Mouse (Mus musculus) limb, embryonic 13.5 days (tissue): ENCODE measurements around the gene Bpifb5. TPM values are rescaled to one million over a fixed set of nuclear protein-coding genes. Genes with fewer than 3 reads are reported as not detected.
"Not testable (repeated sequence)": the region's sequence is repeated elsewhere in the genome, so short reads cannot be mapped to it uniquely, and the experiment has no call there.

ENCODE experiments used
- ATAC-seq: fragments of 200-750 bp; cut with Nextera tagmentation; 2 replicates; pipeline ENCODE4 v1.8.0; 2017; ENCODE audit warnings: low read depth, moderate number of reproducible peaks, moderate TSS enrichment; ENCODE audit not compliant: low FRiP score
- H3K27ac ChIP-seq: fragments of 300-500 bp; sonication (generic); 2 replicates; pipeline ENCODE4 v1.5.1; 2015; ENCODE audit warnings: inconsistent platforms, mild to moderate bottlenecking, moderate library complexity
- H3K27me3 ChIP-seq: fragments of 300-500 bp; sonication (generic); 2 replicates; pipeline ENCODE4 v1.6.1; 2015; ENCODE audit warnings: mild to moderate bottlenecking, inconsistent platforms
- H3K36me3 ChIP-seq: fragments of 300-500 bp; sonication (generic); 2 replicates; pipeline ENCODE4 v1.6.1; 2015; ENCODE audit warnings: inconsistent platforms, mild to moderate bottlenecking, moderate library complexity
- H3K4me1 ChIP-seq: fragments of 300-500 bp; sonication (generic); 2 replicates; pipeline ENCODE4 v1.6.1; 2015; ENCODE audit warnings: inconsistent platforms
- H3K4me2 ChIP-seq: fragments of 300-500 bp; sonication (generic); replicated peaks from 2 replicates; pipeline ENCODE4 v1.6.1; 2015; ENCODE audit warnings: inconsistent platforms, mild to moderate bottlenecking, moderate library complexity
- H3K4me3 ChIP-seq: fragments of 300-500 bp; sonication (generic); 2 replicates; pipeline ENCODE4 v1.5.1; 2015; ENCODE audit warnings: moderate library complexity, mild to moderate bottlenecking, inconsistent platforms
- H3K9ac ChIP-seq: fragments of 300-500 bp; sonication (generic); 2 replicates; pipeline ENCODE4 v1.6.1; 2015; ENCODE audit warnings: mild to moderate bottlenecking, inconsistent platforms
- H3K9me3 ChIP-seq: fragments of 300-500 bp; sonication (generic); 2 replicates; pipeline ENCODE4 v1.6.1; 2016; ENCODE audit warnings: inconsistent platforms
- WGBS: fragments of 180-500 bp; shearing (Covaris S2); methylation state at CpG from one replicate; pipeline ENCODE4 v1.1.7; 2015; 5-methylcytosine and 5-hydroxymethylcytosine counted together
- polyA plus RNA-seq: library from polyadenylated mRNA; unstranded; fragments of >200 nt; fragmentation: Nextera tagmentation; extraction: Ambion mirVana; gene quantifications from 2 replicates; pipeline ENCODE4 v1.2.1, GENCODE M21; 2015

Bpifb5 gene
- polyA plus RNA-seq, 1 experiment from 2014 or later, result 0.14 TPM

DNA sequence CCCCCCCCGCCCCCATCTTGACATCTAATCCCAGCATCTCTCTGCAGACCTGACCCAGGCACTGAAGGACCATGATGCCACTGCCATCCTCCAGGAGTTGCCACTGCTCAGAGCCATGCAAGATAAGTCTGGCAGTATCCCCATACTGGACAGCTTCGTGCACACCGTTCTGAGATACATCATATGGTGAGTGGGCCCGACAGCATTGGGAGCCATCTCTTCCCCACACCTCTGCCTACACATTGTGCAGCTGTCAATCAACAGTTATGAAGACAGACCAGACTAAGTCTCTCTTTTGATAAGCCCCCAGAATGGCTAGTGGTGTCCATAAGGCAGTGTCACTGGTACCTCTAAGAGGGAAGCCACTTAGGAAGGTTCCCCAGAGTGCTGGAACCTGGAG lies 18.9 kb upstream of the Bpifb5 start:
- H3K9me3 ChIP-seq, result no peaks in the 10 kb centered on the region
- no peak overlapping the region for H3K4me2 ChIP-seq
- H3K9ac ChIP-seq, result no peak overlapping the region
- H3K27me3 ChIP-seq, result no peaks in the 10 kb centered on the region
- no peaks in the 10 kb centered on the region for H3K36me3 ChIP-seq
- H3K4me1 ChIP-seq, result no peaks in the 10 kb centered on the region
- H3K4me3 ChIP-seq, result no peak overlapping the region
- WGBS, result 87% methylated on average over 4 of the region's 4 CpGs
- H3K27ac ChIP-seq, result no peak overlapping the region
- no peak for ATAC-seq

DNA sequence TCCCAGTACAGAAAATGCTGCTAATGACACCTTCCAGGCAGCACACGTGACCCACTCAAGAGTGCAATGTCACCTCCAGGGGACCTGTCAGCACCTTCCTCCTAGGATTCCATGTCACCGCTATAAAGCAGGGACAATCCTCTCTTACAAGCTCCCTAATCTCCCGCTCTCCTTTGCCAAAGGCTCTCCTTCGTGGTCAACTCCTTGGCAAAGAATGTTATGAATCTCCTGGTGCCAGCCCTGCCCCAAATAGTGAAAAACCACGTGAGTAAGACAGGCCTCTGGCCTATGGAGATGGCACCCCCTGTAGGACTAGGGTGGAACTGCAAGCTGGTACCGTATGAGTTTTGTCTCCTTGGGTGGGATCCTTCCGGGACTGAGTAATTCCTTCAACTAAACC lies 16.6 kb upstream of the Bpifb5 start:
- H3K9ac ChIP-seq, result no peak overlapping the region
- no peaks in the 10 kb centered on the region for H3K9me3 ChIP-seq
- H3K36me3 ChIP-seq, result no peaks in the 10 kb centered on the region
- H3K27ac ChIP-seq, result no peak overlapping the region
- no peak overlapping the region for H3K4me2 ChIP-seq
- no peaks in the 10 kb centered on the region for H3K4me1 ChIP-seq
- H3K4me3 ChIP-seq, result no peak overlapping the region
- WGBS, result 60% methylated on average over 7 of the region's 7 CpGs
- no peaks in the 10 kb centered on the region for H3K27me3 ChIP-seq
- ATAC-seq, result no peak

DNA sequence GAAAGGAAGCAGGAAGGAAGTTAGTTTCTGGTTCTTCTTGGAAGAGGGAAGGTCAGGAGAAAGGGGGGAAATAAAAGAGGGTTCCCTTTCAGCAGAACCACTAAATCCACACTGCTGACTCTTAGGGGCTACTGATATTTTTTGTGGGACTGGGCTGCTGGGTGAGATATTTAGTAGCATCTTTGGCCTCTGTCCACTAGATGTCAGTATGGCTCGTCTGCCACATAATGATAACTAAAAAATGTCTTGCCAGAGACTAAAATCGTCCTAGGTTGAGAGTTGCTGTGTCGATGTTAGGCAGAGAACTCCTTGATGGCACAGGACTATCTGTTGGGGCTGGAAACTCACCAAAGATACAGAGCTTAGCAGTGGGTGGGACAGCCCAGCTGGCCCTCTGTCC lies 14.4 kb upstream of the Bpifb5 start:
- Histone ChIP-seq H3K27me3 (no peaks in the 10 kb centered on the region), H3K9me3 (no peaks in the 10 kb centered on the region), H3K4me1 (no peaks in the 10 kb centered on the region), H3K27ac (no peak overlapping the region), H3K4me3 (no peak overlapping the region), H3K4me2 (no peak overlapping the region), H3K9ac (no peak overlapping the region), H3K36me3 (no peaks in the 10 kb centered on the region)
- WGBS, result 19% methylated on average over 3 of the region's 3 CpGs
- no peak for ATAC-seq

DNA sequence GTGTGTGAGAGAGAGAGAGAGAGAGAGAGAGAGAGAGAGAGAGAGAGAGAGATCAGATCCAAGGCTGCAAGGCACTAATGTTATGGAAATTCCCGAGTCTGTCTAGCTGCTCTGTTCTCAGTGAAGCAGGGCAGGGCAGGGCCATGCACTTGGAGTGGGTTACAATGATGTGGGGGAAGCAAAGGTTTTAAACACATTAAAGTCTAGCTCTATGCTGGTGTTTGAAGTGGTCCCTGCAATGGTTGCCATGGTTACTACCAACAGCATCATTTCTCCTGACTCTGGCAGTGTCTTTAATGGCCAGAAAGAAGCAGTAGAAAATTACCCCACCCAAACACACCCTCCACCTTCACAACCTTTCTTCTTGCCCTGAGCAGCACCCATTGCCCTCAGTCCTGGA lies 12.4 kb upstream of the Bpifb5 start:
- no peak overlapping the region for H3K9ac ChIP-seq
- no peaks in the 10 kb centered on the region for H3K4me1 ChIP-seq
- H3K36me3 ChIP-seq, result no peaks in the 10 kb centered on the region
- no peak overlapping the region for H3K4me3 ChIP-seq
- H3K4me2 ChIP-seq, result no peak overlapping the region
- no peak for ATAC-seq
- 14% methylated on average over 1 of the region's 1 CpGs for WGBS
- H3K9me3 ChIP-seq, result no peaks in the 10 kb centered on the region
- H3K27me3 ChIP-seq, result no peaks in the 10 kb centered on the region
- H3K27ac ChIP-seq, result no peak overlapping the region

DNA sequence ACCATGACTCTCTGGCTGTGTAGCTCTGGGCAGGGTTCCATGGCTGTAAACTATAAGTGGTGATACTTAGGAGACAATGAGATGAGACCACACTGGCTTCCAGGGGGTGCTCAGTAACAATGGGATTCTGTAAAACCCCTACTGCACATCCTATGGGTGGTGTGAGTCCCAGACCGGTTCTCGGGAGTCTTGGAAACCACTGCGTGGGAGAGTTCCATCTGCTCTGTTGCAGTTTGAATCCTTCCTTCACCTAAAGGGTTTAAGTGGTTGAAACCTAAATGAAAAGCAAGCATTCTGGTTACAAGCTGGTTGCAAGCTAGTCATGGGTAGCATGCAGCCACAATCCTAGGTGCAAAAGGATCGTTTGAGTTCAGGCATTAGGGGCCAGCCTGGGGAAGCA lies 11.7 kb upstream of the Bpifb5 start:
- no peaks in the 10 kb centered on the region for H3K36me3 ChIP-seq
- 74% methylated on average over 4 of the region's 4 CpGs for WGBS
- no peaks in the 10 kb centered on the region for H3K9me3 ChIP-seq
- no peak overlapping the region for H3K4me2 ChIP-seq
- no peak overlapping the region; the same call in 1 of the 2 replicates for H3K9ac ChIP-seq
- no peaks in the 10 kb centered on the region for H3K27me3 ChIP-seq
- H3K4me1 ChIP-seq, result no peaks in the 10 kb centered on the region
- H3K4me3 ChIP-seq, result no peak overlapping the region
- H3K27ac ChIP-seq, result no peak overlapping the region
- no peak for ATAC-seq

DNA sequence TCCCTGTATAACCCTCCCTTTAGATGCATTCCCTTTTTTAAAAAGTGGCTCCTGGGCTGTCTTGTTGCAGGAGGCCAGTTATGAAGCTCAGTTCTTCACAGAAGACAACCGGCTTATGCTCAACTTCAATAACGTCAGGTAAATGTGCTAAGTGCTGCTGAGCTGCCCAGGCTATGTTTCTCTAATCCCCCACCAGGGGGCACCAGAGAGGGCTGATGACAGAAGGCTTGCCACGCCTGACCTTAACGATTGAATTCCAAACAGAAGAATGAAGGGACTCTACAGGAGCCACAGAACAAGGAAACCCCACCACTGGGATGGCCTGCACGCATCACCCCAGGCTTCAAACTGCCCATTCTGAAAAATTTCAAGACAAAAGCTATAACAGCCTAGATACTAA lies 8.4 kb upstream of the Bpifb5 start:
- 18% methylated on average over 5 of the region's 5 CpGs for WGBS
- ATAC-seq, result no peak
- Histone ChIP-seq H3K36me3 (no peaks in the 10 kb centered on the region), H3K4me3 (no peak overlapping the region), H3K27me3 (no peaks in the 10 kb centered on the region), H3K4me2 (no peak overlapping the region), H3K4me1 (no peaks in the 10 kb centered on the region), H3K9ac (no peak overlapping the region), H3K9me3 (no peaks in the 10 kb centered on the region), H3K27ac (no peak overlapping the region)

DNA sequence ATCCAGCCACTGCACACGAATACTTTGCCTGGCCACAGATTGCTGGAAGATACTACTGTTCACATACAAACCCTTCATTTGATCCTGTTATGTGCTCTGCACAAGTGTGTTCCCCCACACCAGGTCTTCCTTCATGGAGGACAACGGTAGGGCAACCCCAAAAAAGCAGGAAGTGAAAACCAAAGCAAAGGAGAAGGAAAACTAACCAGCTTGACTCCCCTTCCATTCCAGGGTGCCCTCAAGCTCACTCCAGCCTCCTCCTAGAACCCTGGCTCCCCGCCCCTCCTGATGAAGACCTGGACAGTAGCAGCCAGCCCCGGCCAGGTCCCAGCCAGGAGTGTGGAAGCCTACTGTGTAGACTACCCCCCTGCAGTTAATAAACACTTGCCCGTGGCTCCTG lies 3.6 kb upstream of the Bpifb5 start:
- Histone ChIP-seq H3K36me3 (no peaks in the 10 kb centered on the region), H3K9me3 (no peaks in the 10 kb centered on the region), H3K4me1 (peaks cover 20% of the 10 kb centered on the region), H3K27me3 (no peaks in the 10 kb centered on the region), H3K4me3 (no peak overlapping the region), H3K4me2 (no peak overlapping the region), H3K9ac (no peak overlapping the region), H3K27ac (no peak overlapping the region)
- ATAC-seq, result no peak
- 80% methylated on average over 5 of the region's 5 CpGs for WGBS

DNA sequence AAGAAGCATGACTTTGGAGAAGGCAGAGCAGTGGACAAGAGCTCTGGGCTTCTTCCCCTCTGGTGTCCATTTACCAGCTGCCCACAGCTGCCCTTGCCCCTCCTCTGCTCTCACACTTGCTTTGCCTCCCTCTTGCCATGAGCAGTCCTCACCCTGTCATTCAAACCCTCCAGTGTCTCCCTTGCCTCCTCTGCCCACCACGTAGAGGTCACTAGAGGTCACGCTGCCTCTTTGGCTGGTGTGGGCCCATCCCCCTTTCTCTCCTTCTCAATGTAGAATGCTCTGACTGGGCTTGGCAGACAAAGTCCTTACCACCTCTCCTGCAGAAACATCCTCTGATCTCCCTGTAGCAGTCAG lies 353 bp downstream of the Bpifb5 start:
- H3K4me3 ChIP-seq, result no peak overlapping the region
- no peak overlapping the region; the same call in 1 of the 2 replicates for H3K27ac ChIP-seq
- H3K27me3 ChIP-seq, result no peaks in the 10 kb centered on the region
- no peaks in the 10 kb centered on the region for H3K36me3 ChIP-seq
- H3K4me2 ChIP-seq, result peak overlapping the region; percentile 40; the same call in 1 of the 2 replicates
- H3K9ac ChIP-seq, result no peak overlapping the region
- no peak for ATAC-seq
- 10% methylated on average over 2 of the region's 2 CpGs for WGBS
- no peaks in the 10 kb centered on the region for H3K9me3 ChIP-seq
- peaks cover 29% of the 10 kb centered on the region for H3K4me1 ChIP-seq

DNA sequence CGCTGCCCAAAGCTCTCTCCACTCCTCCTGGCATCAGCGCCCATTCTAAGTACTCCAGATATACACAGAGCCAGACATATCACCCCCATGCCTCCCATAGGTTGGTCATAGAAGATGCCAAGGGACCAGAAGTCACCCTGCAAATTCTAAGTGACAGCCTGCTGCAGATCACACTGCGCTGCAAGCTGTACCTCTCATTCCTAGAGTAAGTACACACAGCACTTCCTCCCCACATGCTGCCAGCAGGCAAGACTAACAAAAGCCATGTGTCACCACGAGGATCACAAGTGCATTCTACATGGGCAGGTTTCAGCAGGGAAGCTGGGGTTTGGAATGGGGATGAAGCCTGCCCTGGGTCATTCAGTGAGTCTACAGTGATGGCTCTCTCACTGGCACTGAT lies 3.4 kb downstream of the Bpifb5 start:
- H3K9ac ChIP-seq, result no peak overlapping the region
- no peaks in the 10 kb centered on the region for H3K9me3 ChIP-seq
- H3K4me2 ChIP-seq, result no peak overlapping the region
- no peak overlapping the region for H3K27ac ChIP-seq
- H3K4me3 ChIP-seq, result no peak overlapping the region
- H3K4me1 ChIP-seq, result peaks cover 29% of the 10 kb centered on the region
- no peak for ATAC-seq
- WGBS, result 54% methylated on average over 4 of the region's 4 CpGs
- H3K36me3 ChIP-seq, result no peaks in the 10 kb centered on the region
- H3K27me3 ChIP-seq, result no peaks in the 10 kb centered on the region

DNA sequence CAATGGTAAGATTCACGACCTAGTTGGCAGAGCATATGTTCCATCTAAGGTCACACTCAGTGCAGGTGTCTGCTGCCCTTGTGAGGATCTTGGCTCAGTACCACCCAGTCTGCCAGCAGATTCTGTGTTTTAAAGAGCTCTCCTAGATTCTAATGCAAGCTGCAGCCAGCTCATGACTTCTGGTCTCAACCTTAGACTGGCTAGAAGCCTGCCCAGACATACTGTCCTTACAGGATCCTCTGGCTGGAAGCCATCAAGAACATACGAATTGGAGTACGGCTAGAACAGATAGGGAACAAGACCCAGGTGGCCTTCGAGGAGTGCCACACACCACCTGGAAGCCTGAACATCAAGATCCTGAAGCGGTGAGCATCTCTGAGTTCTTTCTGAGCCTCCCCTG lies 4.3 kb downstream of the Bpifb5 start:
- Histone ChIP-seq H3K4me1 (peaks cover 24% of the 10 kb centered on the region), H3K27me3 (no peaks in the 10 kb centered on the region), H3K4me2 (no peak overlapping the region), H3K9me3 (no peaks in the 10 kb centered on the region), H3K36me3 (no peaks in the 10 kb centered on the region), H3K9ac (no peak overlapping the region), H3K27ac (no peak overlapping the region), H3K4me3 (no peak overlapping the region)
- 72% methylated on average over 5 of the region's 5 CpGs for WGBS
- no peak for ATAC-seq

DNA sequence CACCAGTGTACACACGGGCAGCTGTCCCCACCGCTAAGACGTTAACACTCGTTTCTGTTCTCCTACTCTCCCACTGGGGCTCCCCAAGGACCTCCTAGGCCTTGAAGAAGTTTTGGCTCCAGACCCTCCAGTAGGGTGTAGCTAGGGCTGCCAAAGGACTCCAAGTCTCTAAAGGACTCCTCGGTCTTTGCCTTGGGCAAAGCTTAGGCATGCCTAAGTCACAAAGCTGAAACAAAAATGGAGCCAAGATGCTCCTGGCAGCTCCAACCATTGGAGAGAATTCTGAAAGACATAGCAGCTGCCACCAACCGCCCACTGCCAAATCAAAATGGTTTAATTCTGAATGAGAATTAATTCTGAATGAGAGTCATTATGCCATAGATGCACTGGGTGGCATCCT lies 9.9 kb downstream of the Bpifb5 start:
- no peaks in the 10 kb centered on the region for H3K9me3 ChIP-seq
- no peak overlapping the region for H3K4me2 ChIP-seq
- no peaks in the 10 kb centered on the region for H3K36me3 ChIP-seq
- no peak overlapping the region for H3K27ac ChIP-seq
- no peak for ATAC-seq
- WGBS, result 89% methylated on average over 6 of the region's 6 CpGs
- no peak overlapping the region for H3K9ac ChIP-seq
- no peak overlapping the region for H3K4me3 ChIP-seq
- H3K27me3 ChIP-seq, result no peaks in the 10 kb centered on the region
- H3K4me1 ChIP-seq, result no peaks in the 10 kb centered on the region

DNA sequence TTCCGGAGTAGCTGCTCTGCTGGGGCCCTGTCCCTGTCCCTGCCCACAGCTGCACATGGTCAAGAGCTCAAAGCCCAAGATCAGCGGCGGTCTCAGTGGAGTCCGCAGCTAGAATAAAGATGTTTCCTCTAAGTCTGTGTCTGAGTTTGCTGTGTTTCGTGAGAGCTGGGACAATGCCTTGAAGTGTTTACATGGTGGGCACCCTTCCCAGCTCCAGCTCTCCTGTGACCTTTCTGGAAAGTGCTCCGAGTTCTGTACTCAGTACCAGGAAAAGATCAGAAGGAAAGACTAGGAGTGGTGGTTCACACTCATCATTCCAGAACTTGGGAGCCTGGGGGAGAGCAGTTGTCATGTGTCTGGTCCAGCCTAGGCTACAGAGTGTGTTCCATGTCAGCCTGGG lies 17.2 kb downstream of the Bpifb5 start:
- Histone ChIP-seq H3K4me3 (no peak overlapping the region), H3K4me2 (no peak overlapping the region), H3K4me1 (no peaks in the 10 kb centered on the region), H3K9me3 (no peaks in the 10 kb centered on the region), H3K27me3 (no peaks in the 10 kb centered on the region), H3K36me3 (no peaks in the 10 kb centered on the region), H3K9ac (no peak overlapping the region), H3K27ac (no peak overlapping the region)
- ATAC-seq, result no peak
- 82% methylated on average over 6 of the region's 6 CpGs for WGBS

DNA sequence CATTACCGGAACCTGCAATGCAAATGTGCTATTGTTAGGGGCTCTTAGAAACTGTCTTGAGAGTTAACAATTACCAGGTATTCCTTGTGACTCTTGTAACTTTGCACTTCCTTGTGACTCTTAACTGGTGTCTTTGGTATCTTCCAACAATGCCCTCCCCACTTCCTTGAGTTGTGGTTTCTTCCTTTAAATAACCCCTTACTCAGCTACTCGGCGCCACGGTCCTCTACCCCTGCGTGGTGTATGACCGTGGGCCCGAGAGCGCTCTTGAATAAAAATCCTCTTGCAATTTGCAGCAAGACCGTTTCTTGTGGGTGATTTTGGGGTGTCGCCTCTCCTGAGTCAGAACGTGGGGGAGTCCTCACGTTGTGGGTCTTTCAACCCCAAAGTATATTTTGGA lies 19.2 kb downstream of the Bpifb5 start:
- H3K4me3 ChIP-seq, H3K4me1 ChIP-seq, H3K9ac ChIP-seq, H3K9me3 ChIP-seq, ATAC-seq, H3K36me3 ChIP-seq, H3K4me2 ChIP-seq, H3K27ac ChIP-seq, H3K27me3 ChIP-seq: not testable (repeated sequence)
- WGBS, result 93% methylated on average over 11 of the region's 12 CpGs
